Comparison of ENCODE assay signal across 20 mouse cellular contexts in the genomic region with DNA sequence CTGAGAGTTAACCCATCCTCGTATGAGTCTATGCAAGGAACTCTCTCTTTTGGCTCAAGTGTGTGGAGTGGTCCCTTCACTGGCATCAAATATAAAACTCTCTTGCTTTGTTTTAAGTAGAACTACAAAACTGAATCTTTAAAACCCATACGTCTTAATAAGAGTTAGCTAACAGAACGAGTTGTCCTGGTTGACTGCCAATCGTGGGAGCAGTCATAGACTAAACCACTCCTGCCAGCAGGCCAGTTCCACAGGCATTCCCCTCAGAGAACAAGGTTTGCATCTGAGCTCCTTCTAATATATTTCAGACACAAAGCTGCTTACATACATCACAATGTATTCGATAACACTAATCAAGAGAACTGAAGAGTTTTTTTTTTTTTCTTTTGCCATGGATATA.
DNase-seq lines count a peak whose midpoint lies in the region; ATAC-seq and TF ChIP-seq lines count a peak whose summit lies in the region.
"Had no signal": no experiment of that assay in that cellular context is flagged by ENCODE, and none has a peak within 500 bp of the region (broad histone marks: within the 10 kb centered on the region; RNA-seq: fewer than 3 reads in every experiment).

No protein-coding gene starts in this region.

- no peak overlapping the region for H3K4me2 ChIP-seq in intestine, embryonic 15.5 days (replicated peaks)
- no peak overlapping the region for H3K4me2 ChIP-seq in intestine, embryonic 16.5 days (ENCODE audit: low read depth, low read length)
- H3K4me2 ChIP-seq: embryonic facial prominence, embryonic 12.5 days; forebrain, embryonic 13.5 days; forebrain, embryonic 15.5 days had no signal

- ATAC-seq in intestine, embryonic 15.5 days = no peak
- ATAC-seq in intestine, embryonic 16.5 days = no peak
- ATAC-seq: forebrain, embryonic 13.5 days; forebrain, embryonic 15.5 days; forebrain, postnatal 0 days had no signal

- peaks cover 6% of the 10 kb centered on the region for H3K36me3 ChIP-seq in intestine, embryonic 15.5 days
- peaks cover 2% of the 10 kb centered on the region; the same call in 1 of the 2 replicates for H3K36me3 ChIP-seq in intestine, embryonic 16.5 days (ENCODE audit: control insufficient read depth, insufficient read depth, low read length)
- H3K36me3 ChIP-seq: embryonic facial prominence, embryonic 10.5 days; embryonic facial prominence, embryonic 12.5 days; forebrain, embryonic 15.5 days had no signal

- H3K4me3 ChIP-seq in intestine, embryonic 15.5 days (replicated peaks) = no peak overlapping the region
- no peak overlapping the region for H3K4me3 ChIP-seq in intestine, embryonic 16.5 days (ENCODE audit: low read length)
- H3K4me3 ChIP-seq in left cerebral cortex, adult 2 months = no peak overlapping the region
- H3K4me3 ChIP-seq: embryonic facial prominence, embryonic 10.5 days; embryonic facial prominence, embryonic 12.5 days; forebrain, embryonic 13.5 days; forebrain, embryonic 15.5 days had no signal

- WGBS in intestine, embryonic 15.5 days = 62% methylated on average over 5 of the region's 5 CpGs
- 70% methylated on average over 5 of the region's 5 CpGs for WGBS in intestine, embryonic 16.5 days

- no peak for DNase-seq in left cerebral cortex, adult 2 months (ENCODE audit: extremely low spot score in 1 of 2, low spot score in 2 of 2)
- no peak for DNase-seq in left cerebral cortex, postnatal 10 days (ENCODE audit: extremely low spot score in 1 of 2, low spot score in 2 of 2)
- DNase-seq in NIH3T3 (ENCODE audit: low read depth) (peak; percentile 12), adipocyte (ENCODE audit: low spot score) (peak; percentile 57)
- no peak for DNase-seq in adrenal gland, adult 8-10 months
- DNase-seq in Muller cell, postnatal 12 days (ENCODE audit: inconsistent ontology term) = no peak
- DNase-seq: adrenal gland, postnatal 10 days; adrenal gland, postnatal 25 days; cerebellum, adult 11-12 months; cerebellum, adult 2 months; cerebellum, adult 9-10 months; cerebellum, postnatal 10 days; cerebellum, postnatal 25 days; forebrain, postnatal 0 days had no signal

- H3K27ac ChIP-seq in intestine, embryonic 15.5 days = 0 out of 2 replicates have a peak overlapping the region, but pooled peaks have one; percentile 40
- H3K27ac ChIP-seq in intestine, embryonic 16.5 days (ENCODE audit: low read length) = no peak overlapping the region
- H3K27ac ChIP-seq in left cerebral cortex, adult 2 months = 0 out of 2 replicates have a peak overlapping the region, but pooled peaks have one; percentile 17
- H3K27ac ChIP-seq: embryonic facial prominence, embryonic 10.5 days; embryonic facial prominence, embryonic 12.5 days; forebrain, embryonic 13.5 days; forebrain, embryonic 15.5 days had no signal

- no peaks in the 10 kb centered on the region for H3K27me3 ChIP-seq in intestine, embryonic 15.5 days (replicated peaks)
- no peaks in the 10 kb centered on the region for H3K27me3 ChIP-seq in intestine, embryonic 16.5 days (replicated peaks; ENCODE audit: control insufficient read depth, insufficient read depth, low read length)
- H3K27me3 ChIP-seq: embryonic facial prominence, embryonic 12.5 days; forebrain, embryonic 13.5 days; forebrain, embryonic 15.5 days had no signal

- intact Hi-C loops in left cerebral cortex, adult 2 months (cut with DNase I) = no loop called here
- intact Hi-C loops in left cerebral cortex, postnatal 10 days (cut with DNase I) = no loop called here

- peaks cover 18% of the 10 kb centered on the region for H3K4me1 ChIP-seq in intestine, embryonic 15.5 days (replicated peaks)
- H3K4me1 ChIP-seq in intestine, embryonic 16.5 days (ENCODE audit: control insufficient read depth, insufficient read depth, low read length) = peaks cover 12% of the 10 kb centered on the region; the same call in 1 of the 2 replicates
- H3K4me1 ChIP-seq: forebrain, embryonic 13.5 days; forebrain, embryonic 15.5 days had no signal

- no peaks in the 10 kb centered on the region for H3K9me3 ChIP-seq in intestine, embryonic 15.5 days
- no peaks in the 10 kb centered on the region for H3K9me3 ChIP-seq in intestine, embryonic 16.5 days (ENCODE audit: control insufficient read depth, low read length)
- H3K9me3 ChIP-seq: embryonic facial prominence, embryonic 10.5 days; embryonic facial prominence, embryonic 12.5 days; forebrain, embryonic 13.5 days; forebrain, embryonic 15.5 days had no signal

- H3K9ac ChIP-seq in intestine, embryonic 15.5 days = no peak overlapping the region
- H3K9ac ChIP-seq in intestine, embryonic 16.5 days (ENCODE audit: low read depth, low read length) = no peak overlapping the region
- H3K9ac ChIP-seq: embryonic facial prominence, embryonic 12.5 days; forebrain, embryonic 13.5 days; forebrain, embryonic 15.5 days; forebrain, postnatal 0 days had no signal

- TF ChIP-seq CTCF in left cerebral cortex, adult 2 months (IDR thresholded peaks at IDR 0.05) = no peak

Comparison
In these comparisons a context has a peak if more than half of its experiments do, and no peak if none do; other contexts are left out.
1. DNase-seq: peak in NIH3T3 (single experiment) and adipocyte (single experiment); none in left cerebral cortex, adult 2 months (0 of 2), left cerebral cortex, postnatal 10 days (0 of 2), adrenal gland, adult 8-10 months (single experiment) and Muller cell, postnatal 12 days (single experiment).